Mouse (Mus musculus) adrenal gland, postnatal 10 days (tissue): Measurements from ENCODE around the gene Dusp11. TPM values are rescaled to one million over a fixed set of nuclear protein-coding genes. Genes with fewer than 3 reads are reported as not detected.
"Not testable (repeated sequence)": the region's sequence is repeated elsewhere in the genome, so short reads cannot be mapped to it uniquely, and the experiment has no call there.

ENCODE experiments used
- DNase-seq: peaks from one replicate; pipeline ENCODE4 v3.0.0; 2021; ENCODE audit warnings: mixed read lengths
- total RNA-seq, 2 experiments: library from RNA; stranded (reverse); gene quantifications; 2 replicates each; pipeline ENCODE4 v1.2.3; 2021

The Dusp11 gene
- total RNA-seq, 2 experiments from 2014 or later, result 83.7 to 91.8 TPM

- peak; percentile 92 for DNase-seq
Observed at GRCm38 (mm10) chr6:85936508-85937465, 24.7 kb downstream of the Dusp11 start.

GRCm38 (mm10) chr6:85935646-85936045 lies 25.8 kb downstream of the Dusp11 start:
- no peak for DNase-seq

GRCm38 (mm10) chr6:85934047-85934446 lies 27.4 kb downstream of the Dusp11 start:
- no peak for DNase-seq

GRCm38 (mm10) chr6:85929312-85929711 lies 32.2 kb downstream of the Dusp11 start:
- DNase-seq, result no peak

- DNase-seq, result no peak
Observed at GRCm38 (mm10) chr6:85927476-85928464, 33.7 kb downstream of the Dusp11 start.

GRCm38 (mm10) chr6:85926709-85927108 lies 34.8 kb downstream of the Dusp11 start:
- peak; percentile 41 for DNase-seq

- DNase-seq, result no peak
Observed at GRCm38 (mm10) chr6:85923643-85924042, 37.8 kb downstream of the Dusp11 start.

- no peak for DNase-seq
Observed at GRCm38 (mm10) chr6:85919401-85919800, 42.1 kb downstream of the Dusp11 start.

- not testable (repeated sequence) for DNase-seq
Observed at GRCm38 (mm10) chr6:85918341-85918740, 43.1 kb downstream of the Dusp11 start.

- DNase-seq, result no peak
Observed at GRCm38 (mm10) chr6:85916596-85916995, 44.9 kb downstream of the Dusp11 start.

- peak; percentile 91 for DNase-seq
Observed at GRCm38 (mm10) chr6:85915539-85916513, 45.6 kb downstream of the Dusp11 start, which contains the start of gene Nat8f1. Gene Nat8f1 (minus strand): TSS chr6:85915687.

GRCm38 (mm10) chr6:85915141-85915538 lies 46.3 kb downstream of the Dusp11 start:
- peak; percentile 38 for DNase-seq

- DNase-seq, result no peak
Observed at GRCm38 (mm10) chr6:85911587-85911986, 49.9 kb downstream of the Dusp11 start, which contains the start of gene Tprkb. Gene Tprkb (plus strand): TSS chr6:85911865.

GRCm38 (mm10) chr6:85909704-85910103 lies 51.8 kb downstream of the Dusp11 start:
- no peak for DNase-seq

GRCm38 (mm10) chr6:85908341-85908740 lies 53.1 kb downstream of the Dusp11 start:
- DNase-seq, result no peak

GRCm38 (mm10) chr6:85906911-85907351 lies 54.5 kb downstream of the Dusp11 start:
- peak; percentile 75 for DNase-seq

GRCm38 (mm10) chr6:85904642-85905061 lies 56.8 kb downstream of the Dusp11 start, which contains the start of gene Nat8f4:
Gene Nat8f4 (minus strand): TSS chr6:85904884.
- DNase-seq, result peak; percentile 89

GRCm38 (mm10) chr6:85902303-85902702 lies 59.2 kb downstream of the Dusp11 start:
- DNase-seq, result no peak

- DNase-seq, result peak; percentile 31
Observed at GRCm38 (mm10) chr6:85898596-85899475, 62.6 kb downstream of the Dusp11 start.
